Mouse (Mus musculus): ENCODE measurements around the gene Tfap2a.

The Tfap2a gene

DNA sequence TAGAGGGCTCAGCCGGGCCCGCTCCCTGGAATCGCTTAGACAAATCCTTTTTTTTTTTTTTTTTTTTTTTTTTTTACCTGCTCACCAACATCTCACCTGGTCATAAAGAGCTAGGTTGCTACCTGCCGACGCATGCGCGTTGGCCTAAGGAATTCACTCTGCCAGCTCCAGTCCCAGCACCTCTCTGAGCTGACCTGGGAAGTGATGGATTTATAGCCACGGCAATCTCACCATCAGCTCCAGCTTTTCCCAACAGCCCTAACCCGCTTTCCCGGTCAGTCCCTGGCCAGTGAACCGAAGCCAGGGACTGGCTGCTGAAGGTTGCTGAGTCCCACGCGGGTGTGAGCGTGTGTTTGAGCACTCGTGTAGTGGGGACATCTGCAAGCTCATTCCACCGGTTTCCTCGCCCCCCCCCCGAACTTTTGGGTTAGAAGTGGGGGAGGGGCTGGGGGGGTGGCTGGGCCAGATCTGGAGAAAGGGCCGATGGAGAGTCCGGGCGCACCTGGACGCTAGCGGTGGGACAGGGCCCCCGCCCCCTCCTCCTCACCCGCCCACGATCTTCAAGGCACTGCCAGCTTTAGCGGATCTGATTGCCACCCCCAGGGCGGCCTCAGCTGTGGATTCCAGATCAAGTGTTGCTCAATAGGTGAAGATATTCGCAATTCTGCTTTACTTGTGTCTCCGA, at the start of gene Tfap2a:
TSS of gene Tfap2a (minus strand) at position 181 of the 685 bp plus-strand sequence.
- DNase-seq, result no peak

DNA sequence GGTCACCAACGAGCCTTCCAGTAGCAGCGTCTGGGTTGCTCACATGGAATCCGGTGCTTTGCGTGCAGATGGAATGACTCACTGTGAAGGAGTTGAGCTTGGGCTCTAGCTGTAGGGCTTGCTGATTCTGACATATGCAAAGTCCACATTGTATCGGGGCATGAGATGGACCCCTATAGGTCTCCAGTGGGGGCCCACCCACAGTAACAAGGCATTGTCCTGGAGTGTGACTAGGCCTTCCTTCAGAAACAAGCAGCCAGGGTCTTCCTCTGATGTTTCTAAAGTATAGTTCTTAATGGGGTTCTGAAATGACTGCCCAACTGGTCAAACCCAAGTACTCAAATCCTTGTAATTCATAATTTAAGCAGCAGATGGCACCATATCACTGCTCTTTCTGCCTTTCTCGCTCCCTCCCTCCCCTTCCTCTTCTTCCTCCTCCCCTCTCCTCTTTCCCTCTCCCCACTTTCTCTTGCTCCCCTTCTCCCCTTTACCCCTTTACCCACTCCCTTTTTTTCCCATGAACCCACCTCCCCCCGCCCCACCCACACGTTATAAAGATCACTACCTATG, 46.1 kb upstream of the Tfap2a start:
- no peak for DNase-seq

DNA sequence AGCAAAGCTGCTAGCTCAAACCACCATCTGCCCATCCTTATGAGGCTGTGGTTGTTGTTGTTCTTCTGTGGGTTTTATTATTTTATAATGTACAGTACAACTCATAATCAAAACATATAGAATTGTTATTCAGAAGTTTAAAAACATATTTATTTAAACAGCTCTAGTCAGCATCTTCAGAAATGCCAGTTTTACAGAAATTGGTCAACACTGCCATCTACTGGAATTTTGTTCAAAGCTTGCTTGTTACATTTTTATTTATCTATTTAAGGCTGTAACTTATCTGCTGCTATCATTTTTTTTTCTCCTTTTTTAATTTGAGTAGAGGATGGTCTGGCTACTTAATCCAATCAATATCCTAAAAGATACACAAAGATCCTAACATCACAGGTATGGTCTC, 19.8 kb upstream of the Tfap2a start:
- DNase-seq, result no peak

DNA sequence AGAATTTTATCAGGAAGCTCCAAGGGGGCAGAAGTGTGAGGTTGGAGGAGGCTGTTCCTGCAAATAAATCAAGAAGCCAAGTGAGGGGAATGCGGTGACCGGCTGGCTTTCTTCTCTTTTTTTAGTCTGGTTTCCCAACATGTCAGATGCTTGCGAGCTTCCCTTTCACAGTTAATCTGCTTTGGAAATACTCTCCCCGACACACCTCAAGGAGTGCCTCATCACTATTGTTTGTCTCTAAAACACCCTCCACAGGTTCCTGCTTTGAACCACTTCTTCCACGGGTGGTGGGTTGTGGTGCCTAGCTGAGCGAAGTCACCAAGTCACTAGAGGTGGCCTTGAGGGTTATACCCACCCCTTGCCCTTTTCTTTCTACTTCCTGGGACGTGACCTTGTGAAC, 18.2 kb upstream of the Tfap2a start:
- no peak for DNase-seq

DNA sequence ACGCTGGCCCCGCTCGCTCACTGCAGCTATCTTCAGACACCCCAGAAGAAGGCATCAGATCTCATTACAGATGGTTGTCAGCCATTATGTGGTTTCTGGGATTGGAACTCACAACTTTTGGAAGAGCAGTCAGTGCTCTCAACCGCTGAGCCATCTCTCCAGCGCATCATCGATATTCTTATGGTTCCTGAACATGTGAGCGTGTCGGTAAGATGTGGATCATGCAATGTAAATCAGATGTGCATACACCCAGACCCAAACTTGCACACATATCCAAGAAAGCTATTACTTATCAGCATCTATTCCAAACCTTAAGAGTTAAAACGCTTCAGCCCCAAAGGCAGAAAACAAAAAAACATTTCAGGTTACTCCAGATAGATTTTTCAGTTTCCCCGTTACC, 15.9 kb upstream of the Tfap2a start:
- no peak for DNase-seq

DNA sequence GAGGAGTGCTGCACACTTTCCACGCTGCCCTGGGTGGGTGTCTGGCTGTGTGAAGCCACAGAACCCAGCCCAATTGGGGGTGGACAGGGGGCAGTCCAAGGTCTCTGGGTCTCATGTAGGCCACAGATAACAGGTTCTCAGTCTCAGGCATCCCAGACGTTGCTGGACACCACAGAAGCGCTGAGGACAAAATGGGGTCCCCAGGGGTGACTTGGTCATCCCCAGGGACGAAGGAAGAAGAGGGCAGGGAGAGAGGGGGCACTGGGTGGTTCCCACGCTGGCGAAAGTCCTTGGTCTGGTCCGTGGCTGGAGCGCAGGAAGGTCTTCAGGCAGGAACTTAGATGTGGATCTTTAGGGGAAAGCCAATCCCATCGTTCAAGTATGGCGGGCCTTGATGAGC, 13.7 kb upstream of the Tfap2a start:
- DNase-seq, result no peak

DNA sequence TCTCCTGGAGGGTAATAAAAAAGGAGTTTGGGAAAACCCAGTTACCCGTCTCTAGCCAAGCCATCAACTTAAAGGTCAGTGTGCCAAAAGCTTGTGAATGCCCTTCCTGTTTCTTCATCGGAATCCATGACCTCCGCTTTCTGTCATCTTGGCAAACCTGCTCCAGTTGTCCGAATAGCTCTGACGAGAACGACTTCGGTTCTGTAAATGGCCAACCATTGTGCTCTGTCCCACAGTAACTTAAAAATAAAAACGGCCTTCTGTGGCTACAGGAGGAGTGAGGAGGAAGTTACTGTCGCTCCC, 11.4 kb upstream of the Tfap2a start:
- no peak for DNase-seq

DNA sequence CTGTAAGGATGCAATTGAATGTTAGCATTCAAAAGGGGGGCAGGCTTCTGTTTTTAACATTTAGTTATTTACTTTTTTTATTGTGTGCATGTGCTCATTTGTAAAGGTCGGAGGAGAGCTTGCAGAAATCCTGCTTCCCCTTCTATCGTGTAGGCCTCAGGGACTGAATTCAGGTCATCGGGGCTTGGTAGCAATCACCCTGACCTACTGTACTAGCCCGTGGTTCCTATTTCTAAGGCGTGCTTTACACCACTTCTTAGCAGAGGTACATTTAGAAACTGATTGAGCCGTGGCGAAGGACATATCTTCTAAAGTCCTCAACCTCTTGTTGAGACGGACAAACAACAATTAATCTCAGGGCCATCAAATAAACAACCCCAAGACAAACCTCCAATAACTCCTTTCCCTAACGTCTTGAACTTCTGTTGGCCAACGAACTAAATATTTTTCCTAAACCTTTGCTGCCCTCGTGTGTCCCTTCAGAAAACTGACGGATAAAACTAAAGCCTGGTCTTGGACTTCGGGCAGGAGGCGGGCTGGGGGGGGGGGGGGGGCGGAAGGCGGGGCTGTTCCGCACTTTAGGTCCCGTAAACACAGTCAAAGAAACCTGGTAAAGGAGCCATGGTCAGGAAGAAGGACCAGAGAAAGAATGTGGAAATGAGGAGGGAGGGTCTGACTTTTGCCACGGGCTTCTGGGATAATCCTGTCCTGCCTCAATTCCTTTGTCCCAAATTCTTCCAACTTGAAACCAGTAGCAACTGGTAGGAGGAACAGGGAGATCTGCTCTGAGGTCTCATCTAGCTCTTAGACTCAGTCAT, 10.8 kb upstream of the Tfap2a start:
- DNase-seq, result no peak

DNA sequence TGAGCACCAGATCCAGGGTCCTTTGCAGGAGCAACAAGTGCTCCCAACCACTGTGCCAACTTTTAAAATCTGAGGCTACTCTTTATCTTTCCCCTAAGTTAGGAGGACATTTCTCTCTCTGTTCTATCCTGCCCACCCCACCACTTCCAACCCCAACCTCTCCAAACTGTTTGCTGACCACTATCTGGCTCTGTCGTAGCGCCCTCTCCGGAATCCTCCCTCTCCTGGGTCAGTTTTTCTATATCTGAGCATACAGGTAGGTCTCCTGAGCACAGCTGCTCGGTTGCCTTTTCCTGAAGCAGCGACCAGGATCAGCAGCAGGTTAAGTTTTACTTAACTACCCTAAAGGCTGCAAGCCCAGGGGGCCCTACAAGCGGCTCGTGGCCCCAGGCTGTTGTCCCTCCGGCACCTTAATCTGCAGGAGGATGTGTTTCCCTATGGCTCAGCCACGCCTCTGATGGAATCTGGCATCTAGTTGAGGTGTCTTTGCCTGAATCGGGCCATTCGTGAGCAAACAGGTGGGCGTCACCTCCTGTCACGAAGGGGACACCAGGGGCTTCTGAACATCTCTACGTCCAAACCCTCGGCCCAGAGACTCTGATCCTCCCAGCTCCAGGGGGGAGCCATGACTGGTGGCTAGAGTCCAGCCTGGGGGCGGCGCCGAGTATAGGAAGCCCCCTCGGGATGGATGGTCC, 6.1 kb upstream of the Tfap2a start:
- no peak for DNase-seq

DNA sequence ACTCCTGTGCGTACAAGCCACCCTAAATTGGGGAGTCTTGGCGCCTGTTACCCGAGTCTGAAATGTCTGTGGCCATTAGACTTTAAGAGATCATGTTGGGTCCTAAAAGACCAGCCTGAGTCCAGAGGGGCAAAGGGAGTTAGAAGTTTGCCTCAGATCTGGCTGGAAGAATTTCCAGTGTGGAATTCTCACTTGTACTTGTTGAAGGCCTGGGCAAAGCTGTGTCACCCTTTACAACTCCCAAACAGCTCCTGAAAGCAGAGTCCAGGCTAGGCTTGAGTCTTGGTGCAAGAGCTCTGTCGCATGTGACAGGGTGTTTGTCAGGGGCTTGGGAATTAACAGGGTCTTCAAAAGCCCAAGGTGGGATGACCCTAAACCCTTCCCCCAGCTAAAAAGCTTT, 5.0 kb upstream of the Tfap2a start:
- no peak for DNase-seq

DNA sequence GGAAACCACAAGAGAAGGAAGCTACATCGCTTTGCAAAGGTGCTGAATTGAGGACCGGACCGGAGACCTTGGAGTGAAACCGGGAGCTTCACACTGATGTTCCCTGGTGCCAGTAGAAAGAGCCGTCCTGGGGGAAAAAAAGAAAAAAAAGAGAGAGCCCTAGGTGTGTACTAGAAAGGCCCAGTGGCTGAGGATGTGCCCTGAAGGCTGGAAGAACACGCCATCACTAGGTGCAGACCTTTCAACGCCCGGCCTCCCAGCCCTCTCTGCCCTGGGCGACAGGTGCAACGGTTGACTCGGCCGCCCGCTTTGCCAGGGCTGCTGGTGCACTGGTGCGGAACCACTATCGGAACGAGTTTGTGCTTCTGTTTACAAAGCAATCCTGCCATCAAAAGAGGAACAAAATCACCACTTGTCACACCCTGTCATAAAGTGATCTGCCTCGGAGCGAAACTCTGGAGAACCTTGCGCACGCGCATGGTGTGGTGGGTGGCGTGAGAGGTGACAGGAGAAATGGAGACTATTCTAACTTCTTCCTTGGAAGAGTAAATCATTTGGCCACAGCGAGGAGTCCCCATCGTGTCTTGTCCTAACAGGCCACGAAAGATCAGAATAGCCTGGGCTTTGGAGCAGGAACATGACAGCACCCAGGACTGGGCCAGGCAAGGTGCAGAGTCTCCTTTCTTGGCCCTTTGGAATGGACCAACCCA, 3.8 kb upstream of the Tfap2a start:
- DNase-seq, result no peak

DNA sequence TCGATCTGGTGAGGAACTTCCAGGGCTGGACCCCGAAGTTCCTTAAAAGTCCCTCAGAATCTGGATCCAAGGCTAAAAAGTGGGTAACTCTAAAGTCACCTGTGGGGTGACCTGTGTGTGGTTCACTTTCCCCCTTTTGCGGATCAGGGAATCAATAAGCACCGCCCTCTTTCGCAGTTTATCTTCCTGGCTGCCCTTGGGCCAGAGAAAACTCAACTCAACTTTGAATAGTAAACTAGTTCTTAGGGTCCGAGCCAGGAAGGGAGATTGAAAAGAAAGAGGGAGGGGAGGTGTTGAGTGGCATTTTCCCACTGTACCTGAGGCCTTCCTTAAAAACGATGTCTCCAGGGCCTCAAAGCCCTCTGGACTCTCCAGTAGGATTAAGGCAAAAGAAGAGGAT, 3.3 kb upstream of the Tfap2a start:
- no peak for DNase-seq

DNA sequence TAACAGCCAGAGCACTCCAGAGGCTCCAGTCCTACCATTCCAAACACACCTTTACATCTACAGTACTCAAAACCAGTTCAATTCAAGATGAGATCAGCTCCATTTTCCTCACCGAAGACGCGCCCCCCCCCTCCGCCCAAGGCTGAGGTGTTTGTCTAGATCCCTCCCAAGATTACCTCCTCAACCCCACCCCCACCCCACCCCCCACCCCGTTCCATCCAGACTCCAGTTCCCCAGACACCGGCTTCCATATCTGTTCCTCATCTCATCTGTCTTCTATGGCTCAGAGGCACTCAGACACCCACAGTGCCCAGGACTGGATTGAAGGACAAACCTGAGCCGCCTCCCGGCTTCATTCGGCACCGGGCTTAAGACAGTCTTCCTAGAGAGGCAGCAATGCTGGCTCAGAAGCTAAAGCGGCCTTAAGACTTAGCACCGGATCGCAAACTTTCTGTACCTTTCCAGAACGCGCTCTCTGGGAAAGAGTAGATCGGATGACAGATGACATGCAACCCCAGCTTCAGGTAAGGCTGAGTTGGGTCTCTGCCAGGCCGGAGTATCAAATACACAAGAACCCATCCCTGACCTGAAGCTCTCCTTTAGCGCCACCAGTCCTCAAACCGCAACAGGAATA, 2.7 kb upstream of the Tfap2a start:
- DNase-seq, result no peak

DNA sequence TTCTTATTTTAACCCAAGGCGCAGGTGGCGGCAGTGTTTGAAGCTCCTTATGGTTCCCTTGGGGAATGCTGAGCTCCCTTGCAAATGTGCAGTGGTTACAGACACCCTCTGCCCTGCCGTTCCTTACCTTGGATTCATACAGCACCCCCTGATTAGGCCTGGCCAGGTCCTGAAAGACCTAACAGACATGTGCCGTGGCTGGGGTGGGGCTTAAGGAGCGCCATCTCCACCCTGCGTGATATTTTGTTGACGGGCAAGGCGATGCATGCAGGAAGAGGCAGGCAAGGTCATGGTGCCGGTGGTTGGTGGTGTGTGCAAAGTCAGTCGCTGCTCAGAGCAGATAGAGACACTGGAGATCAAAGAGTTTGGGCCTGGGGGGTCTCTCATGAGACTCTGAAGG, 1.7 kb upstream of the Tfap2a start:
- no peak for DNase-seq

DNA sequence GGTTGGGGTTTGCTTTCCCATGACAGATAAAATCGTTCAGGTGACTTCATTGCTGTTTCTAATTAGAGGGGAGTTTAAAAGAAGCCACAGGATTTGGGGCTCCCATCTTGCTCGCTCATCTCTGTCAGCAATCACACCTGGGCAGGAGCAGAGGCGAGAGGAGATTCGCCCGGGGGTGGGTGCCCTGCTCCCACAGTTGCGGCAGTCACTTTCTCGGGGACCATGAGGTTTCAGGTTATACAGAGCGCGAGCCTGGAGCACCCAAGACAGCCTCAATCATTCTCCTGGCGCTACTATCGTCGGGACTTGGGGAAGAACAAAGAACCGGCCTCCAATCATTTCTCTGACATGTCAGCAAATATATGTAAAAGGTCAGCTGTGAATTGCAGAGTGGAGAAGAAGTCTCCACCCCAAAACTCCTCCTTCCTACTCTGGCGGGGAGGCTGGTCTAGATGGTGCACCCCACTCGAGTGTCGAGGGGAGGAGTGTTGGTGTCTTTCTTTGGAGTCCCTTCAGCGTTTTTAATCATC, 1.0 kb upstream of the Tfap2a start:
- no peak for DNase-seq

DNA sequence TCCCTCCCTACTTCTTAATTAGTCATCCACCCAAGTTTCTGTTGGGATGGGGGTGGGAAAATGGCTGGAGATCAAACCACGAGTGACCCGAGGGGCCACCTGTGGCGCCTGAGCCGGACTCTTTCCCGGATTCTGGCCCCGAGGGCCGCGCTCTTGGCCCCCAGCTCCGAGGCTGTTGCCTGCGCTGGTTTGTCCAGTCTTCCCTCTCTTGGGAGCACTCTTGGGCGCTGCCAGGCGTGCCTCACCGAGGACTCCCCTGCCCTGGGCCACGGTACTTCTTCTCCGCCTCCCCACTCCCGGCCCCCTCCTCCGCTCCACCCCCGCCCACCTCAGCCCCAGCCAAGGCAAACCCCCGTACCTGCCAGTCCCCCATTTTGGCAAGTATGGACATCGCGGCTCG, 415 bp downstream of the Tfap2a start:
- no peak for DNase-seq

DNA sequence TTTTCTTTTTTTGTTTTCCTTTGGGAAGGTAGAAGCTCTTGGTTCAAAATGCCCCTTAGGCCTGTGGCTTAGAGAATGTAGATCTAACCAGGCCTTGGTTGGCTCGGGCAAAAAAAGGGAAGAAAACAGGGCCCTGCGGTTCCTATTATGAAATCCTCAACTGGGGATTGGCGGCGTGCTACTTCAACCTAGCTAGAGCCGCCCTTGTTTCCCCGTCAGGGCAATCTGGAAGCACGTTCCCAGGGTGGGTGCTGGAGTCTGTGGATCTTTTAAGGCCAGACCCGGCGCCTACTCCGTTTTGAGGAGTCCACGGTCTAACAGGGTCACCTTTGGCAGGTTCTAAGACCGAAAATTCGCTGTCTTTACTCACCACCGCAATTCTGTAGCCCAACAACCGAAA, 1.1 kb downstream of the Tfap2a start:
- DNase-seq, result no peak

DNA sequence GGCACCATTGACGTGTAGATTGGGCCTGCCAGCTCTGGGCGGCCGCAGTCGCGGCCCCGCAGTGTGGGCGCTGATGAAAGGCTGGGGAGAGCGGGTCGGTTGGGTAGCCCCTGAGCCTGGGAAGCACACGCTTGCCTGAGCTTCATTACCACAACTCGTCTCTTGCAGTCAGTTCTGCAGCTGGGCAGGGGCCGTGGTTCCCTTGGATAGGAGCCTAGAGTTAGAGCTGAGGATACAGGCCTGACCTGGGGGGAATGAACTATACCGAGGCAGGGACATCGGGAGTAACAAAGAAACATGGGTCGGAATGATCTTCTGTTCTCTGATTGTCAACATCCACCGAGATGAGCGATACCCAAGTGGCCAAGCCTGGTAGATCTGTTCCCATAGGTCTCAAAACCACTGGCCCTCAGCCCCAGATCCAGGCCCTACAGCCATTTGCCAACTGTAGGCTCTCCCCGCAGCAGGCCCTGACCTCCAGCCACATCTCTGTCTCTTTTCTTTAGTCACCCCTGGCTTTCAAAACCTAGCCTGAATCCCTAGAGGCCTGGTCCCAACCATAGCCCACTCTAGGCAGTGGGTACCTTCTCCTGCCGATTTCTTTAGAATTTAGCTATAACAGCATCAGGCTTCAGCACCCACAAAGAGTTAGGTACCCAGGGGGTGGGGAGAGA, 1.9 kb downstream of the Tfap2a start:
- DNase-seq, result no peak

DNA sequence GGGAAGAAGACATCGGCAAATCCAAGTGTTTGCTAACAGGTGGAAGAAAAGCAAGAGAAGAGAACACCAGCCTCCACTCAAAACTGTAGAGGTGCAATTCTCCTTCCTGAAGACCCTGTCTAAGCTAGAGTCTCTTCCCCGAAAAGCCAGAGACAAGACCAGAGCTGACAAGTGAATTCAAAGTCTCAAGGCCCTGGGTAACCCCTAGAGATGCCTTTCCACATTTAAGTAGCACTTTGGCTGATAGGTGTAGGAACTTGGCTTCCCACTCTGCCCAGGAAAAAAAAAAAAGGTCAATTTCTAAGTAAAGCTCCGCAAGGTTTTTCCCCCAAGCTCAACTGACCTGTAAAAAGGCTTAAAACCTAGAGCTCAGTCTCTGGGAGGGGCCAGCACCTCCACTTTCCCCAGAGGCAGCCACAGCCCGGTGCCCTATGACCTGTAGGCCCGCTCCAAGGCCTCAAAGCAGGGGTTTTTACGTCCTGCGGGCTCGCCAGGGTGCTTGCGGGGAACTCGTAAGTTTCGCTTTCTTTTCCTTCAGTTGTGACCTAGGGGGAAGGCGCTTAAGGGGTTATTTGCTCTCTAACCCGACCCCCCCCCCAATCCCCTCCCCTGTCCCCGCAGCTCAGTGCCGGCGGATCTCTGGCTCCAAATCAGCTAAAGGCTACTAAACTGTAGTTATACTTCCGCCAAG, 2.6 kb downstream of the Tfap2a start:
- no peak for DNase-seq

DNA sequence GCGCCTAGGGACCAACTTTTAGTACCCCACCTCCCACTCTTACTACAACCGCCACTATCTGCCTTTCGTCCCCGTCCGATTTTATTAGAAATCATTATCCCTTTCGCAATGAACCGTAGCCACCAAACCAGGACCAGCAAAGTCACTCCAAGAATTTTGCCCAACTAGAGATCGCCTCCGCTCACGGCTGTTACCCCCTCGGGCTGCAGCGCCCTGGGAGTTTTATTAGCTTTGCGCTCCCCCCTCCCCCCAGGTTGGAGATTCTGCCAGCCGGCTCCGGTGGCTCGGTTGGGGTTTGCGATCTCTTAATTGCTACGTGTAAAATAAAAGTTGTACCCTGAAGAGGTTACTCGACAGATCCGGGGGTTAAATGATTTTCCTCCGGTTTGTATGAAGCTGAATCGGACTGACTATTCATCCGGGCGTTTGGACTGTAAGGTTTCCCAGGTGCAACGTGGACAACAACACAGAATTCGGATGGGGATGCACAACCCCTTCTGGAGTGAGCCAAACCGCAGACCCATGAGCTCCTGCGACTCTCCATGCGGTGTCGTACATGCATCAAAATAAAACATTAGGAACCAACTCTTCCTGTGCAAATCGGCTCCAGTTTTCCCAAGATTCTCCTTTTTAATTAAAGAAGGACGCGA, 3.7 kb downstream of the Tfap2a start:
- no peak for DNase-seq

Data from cerebellum, adult 11 months (tissue).